Mouse (Mus musculus) mesoderm, embryonic 11.5 days (tissue): ENCODE measurements around the gene Nsl1.

Experiments used
- DNase-seq: peaks from one replicate; pipeline ENCODE4 v3.0.0-alpha.2; 2012; ENCODE audit warnings: low read depth, low spot score

Gene Nsl1

DNA sequence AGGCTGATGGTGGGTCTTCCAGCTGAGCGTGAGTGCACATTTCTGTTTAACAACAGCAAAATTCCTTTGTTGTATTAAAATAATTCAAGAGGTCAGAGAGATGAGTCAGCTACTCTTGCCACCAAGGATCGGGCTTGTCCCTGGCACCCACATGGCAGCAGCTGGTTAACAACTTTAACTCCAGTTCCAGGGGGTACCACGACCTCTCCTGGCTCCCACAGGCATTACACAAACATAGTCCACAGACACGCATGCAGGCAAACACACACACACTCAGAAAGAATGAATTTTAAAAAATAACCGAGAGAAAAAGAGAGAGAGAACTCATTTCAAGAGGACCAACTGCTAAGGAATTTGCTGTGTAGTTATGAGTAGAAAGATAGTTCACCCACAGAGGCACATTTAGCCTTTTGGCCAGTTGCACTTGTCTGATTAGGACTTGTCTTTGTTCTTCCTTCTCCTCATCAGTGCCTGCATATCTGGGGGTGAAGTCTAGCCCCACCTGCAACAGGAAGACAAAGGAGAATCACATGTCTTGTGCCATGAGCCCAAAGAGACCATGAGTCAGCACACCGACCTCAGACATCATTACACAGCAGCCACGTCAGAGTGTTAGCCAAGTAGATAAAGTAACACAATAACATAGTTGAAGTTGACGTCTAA lies 7.8 kb upstream of the Nsl1 start:
- no peak for DNase-seq

- DNase-seq: no peak
These were observed 7.3 kb upstream of the Nsl1 start for GRCm38 (mm10) chr1:191055533-191055873.

GRCm38 (mm10) chr1:191057461-191057860 lies 5.4 kb upstream of the Nsl1 start:
- DNase-seq: no peak

DNA sequence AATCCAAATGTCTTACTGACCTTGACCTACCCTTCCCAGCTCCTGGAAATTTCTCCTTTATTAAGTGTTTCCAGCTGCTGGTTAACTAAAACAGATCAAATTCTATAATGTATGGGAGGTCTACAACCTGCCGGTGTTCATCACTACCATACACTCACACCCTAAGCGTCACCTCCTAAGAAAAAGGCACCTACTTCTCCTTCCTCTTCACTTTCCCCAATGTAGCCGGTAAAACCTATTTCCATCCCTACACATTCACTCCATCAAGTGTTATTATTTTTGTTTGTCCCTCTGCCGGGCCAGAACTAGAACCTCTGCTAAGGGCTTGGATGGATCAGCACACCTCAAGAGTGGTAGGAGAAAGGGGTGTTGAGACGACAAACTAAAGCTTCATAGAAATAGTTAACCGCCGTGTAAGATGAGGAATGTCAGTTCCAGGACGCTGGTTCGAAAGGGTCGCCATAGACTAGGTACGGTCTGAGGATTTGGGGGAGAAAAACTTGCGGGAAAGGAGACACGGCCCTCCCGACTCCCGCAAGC lies 501 bp upstream of the Nsl1 start:
- no peak for DNase-seq

GRCm38 (mm10) chr1:191063700-191064099 lies 888 bp downstream of the Nsl1 start:
- no peak for DNase-seq

DNA sequence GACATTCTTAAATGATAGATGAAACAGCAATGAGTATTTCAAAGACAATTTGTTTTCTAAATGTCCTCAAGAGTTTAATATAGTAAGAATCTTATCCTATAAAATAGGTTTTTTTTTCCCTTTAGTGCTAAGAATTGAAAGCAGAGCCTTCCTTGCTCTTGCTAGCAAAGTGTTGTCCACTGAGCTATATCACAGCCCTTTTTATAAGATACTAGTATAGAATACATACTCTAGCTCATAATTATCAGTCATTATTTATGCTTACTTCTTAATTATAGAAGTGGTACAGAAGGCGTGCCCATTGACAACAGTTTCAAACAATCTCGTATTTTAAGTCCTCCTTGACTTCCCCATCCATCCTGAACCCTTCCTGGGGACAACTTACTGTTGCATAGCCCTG lies 1.7 kb downstream of the Nsl1 start:
- DNase-seq: no peak

GRCm38 (mm10) chr1:191065188-191065587 lies 2.4 kb downstream of the Nsl1 start:
- DNase-seq: no peak

- DNase-seq: no peak
These were observed 5.6 kb downstream of the Nsl1 start for GRCm38 (mm10) chr1:191068377-191068776.

DNA sequence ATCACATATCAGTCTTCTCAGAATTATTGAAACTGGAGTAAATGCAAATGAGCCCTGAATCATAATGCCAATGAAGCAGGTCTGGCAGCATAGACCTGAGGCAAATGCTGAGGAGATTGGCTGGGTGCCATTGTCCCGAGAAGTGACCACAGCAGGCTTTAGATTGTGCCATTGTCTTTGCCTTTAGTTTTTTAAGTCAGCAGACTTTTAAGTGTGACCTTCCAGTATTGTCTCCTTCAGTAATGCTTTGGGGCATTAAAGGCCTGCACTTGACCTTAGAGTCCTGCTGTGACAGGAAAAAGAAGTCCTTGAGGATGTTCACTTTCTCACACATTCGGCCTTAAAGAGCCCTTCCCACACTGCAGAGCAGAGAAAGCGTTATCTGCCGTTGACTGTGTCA lies 7.4 kb downstream of the Nsl1 start:
- no peak for DNase-seq

- no peak for DNase-seq
These were observed 8.8 kb downstream of the Nsl1 start for GRCm38 (mm10) chr1:191071613-191072012.

- no peak for DNase-seq
These were observed 9.6 kb downstream of the Nsl1 start for GRCm38 (mm10) chr1:191072329-191072913.

DNA sequence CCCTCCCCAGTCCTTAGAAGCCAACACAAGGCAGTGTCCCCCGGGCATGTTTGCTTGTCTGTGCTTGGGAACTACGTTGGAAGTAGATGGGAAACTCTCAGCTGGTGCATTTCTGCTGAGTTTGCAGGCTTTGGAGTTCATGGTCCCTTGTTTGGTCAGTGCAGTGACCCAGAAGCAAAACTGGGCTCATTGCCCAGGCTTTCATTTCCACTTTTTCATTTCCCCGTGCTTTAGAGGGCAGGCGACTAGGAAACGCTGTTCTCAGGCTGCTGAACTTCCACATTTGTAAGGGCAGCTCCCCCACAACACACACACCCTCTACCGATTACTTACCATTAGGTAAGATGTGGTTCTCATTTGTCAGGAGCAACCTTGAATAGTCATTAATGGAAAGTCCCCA lies 10.2 kb downstream of the Nsl1 start:
- no peak for DNase-seq

DNA sequence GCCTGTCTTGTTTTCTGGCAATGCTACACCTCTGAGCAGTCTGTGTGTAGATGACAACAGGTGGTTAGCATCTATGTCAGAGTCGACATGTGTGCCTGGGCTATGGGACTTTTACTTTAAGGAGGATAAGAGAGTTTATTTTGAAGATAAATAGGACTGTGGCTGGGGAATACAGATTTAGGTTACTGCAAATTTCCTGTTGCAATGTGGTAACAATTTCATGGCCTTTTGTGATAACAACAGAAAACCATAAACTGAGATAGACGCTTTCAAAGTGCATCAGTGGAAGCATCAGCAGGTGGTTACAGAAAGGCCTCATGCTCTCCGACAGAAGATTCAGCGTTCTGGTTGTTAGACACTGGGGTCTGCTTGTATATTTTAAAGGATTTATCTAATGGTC lies 10.7 kb downstream of the Nsl1 start:
- no peak for DNase-seq

DNA sequence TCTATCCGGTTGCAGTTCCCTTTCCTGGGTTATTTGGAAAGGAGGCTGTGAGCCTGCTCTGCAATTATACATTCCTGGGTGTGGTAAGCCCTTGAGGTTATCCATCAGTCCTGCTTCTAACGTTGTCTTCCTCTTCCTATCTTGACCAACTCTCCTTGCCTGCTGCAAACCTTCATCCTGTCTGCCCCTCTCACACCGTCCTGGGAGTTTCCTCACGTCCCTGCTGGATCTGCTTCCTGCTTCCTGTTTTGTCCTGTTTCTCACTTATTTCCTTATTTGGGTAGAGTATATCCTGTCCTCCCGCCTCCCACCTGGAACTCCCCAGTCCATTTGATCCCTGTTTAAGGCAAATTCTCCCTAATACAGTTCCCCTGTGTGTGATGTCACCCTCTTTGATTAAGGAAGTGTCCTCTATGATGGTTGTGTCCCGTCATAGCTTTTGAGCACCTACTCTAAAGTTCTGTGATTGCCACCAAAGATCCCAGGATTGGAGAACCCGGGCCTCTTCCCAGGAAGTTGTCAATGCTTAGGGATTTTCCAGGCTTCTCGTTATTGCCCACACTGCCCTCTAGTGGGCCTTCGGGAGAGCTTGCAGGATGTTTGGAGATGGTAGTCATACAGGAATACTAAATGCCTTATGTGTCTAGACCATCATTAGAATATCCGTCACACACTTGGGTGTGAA lies 12.5 kb downstream of the Nsl1 start:
- DNase-seq: peak; percentile 73

DNA sequence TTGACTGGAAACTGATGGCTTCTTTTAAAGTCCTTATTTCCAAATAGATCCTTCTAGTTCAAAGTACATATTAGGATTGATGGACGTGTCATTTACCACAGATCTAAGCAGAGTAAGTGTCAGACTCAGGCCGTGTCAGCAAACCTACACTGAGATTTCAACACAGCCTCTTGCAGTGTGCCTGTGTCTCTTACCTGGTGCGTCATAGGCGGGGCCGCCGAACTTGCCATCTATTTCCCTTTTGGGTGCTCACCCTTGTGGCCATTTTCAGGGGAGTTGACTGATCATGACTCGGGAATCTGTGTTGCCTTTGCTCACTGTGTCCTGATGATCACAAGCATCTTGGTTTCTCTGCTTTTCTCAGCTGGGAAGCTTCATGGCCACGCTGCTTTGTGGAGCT lies 20.4 kb downstream of the Nsl1 start:
- no peak for DNase-seq

GRCm38 (mm10) chr1:191084951-191085559 lies 22.2 kb downstream of the Nsl1 start:
- peak; percentile 49 for DNase-seq

DNA sequence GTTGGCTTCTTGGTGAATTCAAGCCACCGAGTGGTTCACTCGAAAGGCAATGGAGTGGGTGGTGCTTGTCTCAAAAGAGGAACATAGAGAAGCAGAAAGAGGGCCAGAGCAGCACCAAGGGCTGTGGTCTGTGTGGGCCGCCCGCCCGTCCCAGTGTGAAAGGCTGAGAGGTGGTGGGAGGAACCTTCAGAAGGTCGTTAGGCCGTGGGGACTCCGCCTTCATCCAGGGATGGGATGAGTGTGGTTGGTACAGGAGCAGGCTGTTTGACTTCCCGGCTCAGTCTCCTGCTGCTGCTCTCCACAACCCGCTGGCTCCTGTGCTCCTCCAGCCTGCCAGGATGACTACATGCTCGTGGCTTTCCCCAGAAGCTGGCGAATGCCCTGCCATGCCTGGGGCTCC lies 22.8 kb downstream of the Nsl1 start:
- DNase-seq: no peak

DNA sequence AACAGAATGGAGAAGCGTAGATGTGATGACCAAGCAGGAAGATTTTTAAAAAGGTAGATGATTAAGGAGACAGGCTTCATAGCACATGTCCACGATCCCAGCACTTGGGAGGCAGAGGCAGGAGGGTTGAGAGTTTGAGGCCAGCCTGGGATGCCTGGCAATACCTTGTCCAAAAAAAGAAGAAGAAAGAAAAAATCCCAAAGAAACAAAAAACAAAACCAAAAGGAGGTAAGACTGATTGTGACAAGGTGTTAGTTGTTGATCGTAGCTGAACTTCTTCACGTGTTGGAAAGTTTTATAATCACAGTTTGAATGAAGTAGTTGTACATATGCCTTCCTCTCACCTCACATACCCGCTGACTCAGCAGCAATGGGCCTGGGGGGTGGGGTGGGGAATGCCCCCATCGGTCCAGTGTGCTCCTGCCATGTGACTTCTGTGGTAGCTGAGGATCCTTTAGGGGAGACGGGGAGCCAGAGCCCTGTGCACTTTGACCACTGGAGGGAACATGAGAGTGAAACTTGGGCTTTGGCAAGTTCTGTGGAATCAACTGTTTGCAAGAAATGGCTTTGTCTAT lies 23.6 kb downstream of the Nsl1 start:
- no peak for DNase-seq

DNA sequence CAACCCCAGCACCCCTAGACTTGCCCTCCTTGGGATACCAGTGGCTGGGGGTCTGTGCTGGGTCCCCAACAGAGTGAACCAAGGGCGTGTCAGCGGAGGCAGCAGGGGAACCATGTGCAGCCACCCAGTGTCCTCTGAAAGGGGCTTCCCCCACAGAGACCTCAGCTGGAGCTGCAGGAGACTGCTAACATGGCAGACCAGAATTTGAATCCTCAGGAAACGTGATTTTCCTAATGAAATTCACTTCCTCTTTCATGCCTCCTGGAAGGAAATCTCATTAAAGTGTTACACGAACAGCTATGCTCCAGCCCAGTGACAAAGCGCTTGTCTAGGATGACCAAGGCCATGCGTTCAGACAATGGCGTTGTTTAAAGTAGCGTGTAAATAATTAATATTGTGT lies 24.1 kb downstream of the Nsl1 start:
- no peak for DNase-seq

- DNase-seq: no peak
These were observed 25.1 kb downstream of the Nsl1 start for GRCm38 (mm10) chr1:191087955-191088354.

DNA sequence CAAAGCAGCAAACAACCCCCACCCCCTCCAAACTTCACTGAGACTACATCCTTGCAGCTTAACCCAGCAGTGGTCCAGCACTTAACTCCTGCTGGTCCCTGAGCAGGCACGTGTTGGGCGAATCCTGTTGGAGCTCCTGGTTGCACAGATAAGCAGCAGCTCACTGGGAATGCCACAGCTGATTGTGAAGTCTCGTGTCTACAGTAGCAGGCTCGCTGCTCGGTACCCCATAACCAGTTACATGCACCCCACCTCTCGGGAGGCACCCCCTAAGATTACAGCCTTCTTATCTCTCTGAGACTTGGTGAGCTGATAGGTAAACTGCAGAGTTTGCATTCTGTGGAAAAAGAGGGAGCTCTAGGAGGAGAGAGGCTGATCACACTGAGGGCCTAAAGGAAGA lies 26.5 kb downstream of the Nsl1 start:
- no peak for DNase-seq

DNA sequence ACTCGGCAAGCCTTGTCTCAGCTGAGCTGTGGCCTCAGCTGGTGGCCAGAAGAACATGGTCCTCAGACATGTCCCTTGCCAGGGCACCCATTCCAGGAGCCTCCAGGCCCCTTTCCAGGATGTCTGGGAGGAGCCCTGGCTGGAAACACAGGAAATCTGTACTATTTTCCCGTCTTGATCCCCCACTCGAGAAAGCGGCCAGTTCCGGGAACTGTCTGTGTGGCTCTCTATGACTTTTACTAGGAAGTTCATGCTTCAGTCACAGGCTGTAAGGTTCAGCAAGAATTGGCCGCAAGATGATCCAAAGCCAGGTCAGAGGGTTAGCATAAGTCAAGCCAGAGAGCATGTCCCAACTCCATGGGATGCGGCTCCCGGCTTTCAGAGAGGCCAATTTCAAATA lies 29.2 kb downstream of the Nsl1 start:
- no peak for DNase-seq
